Mouse (Mus musculus) erythroblast, adult 5-6 weeks (primary cell): Measurements from ENCODE around the gene Gmeb1. TPM values are rescaled to one million over a fixed set of nuclear protein-coding genes. Genes with fewer than 3 reads are reported as not detected.
"Not testable (repeated sequence)": the region's sequence is repeated elsewhere in the genome, so short reads cannot be mapped to it uniquely, and the experiment has no call there.

ENCODE experiments used
- ATAC-seq: replicated peaks from 2 replicates; pipeline ENCODE4 v1.8.0; 2016; ENCODE audit warnings: moderate number of reproducible peaks, mild to moderate bottlenecking, moderate TSS enrichment, inconsistent platforms; ENCODE audit not compliant: poor library complexity, low FRiP score, severe bottlenecking
- total RNA-seq, 2 experiments: library from RNA; stranded (forward) in 1 of 2; stranded (reverse) in 1 of 2; fragments of 150-400 nt in 1 of 2; fragments of 200-764, 138-1000 nt in 1 of 2; gene quantifications; 2 replicates each; pipeline versions ENCODE4 v1.2.3 to v1.2.4; 2015 to 2017; ENCODE audit warnings: low replicate concordance in 2 of 2

Gene Gmeb1
- total RNA-seq, 2 experiments from 2014 or later = 7.5 to 12.5 TPM

- no peak for ATAC-seq
Measured at GRCm38 (mm10) chr4:132238356-132238755, 23.0 kb downstream of the Gmeb1 start.

- ATAC-seq = no peak
Measured at GRCm38 (mm10) chr4:132234710-132235109, 26.7 kb downstream of the Gmeb1 start.

- ATAC-seq = no peak
Measured at GRCm38 (mm10) chr4:132230422-132230821, 31.0 kb downstream of the Gmeb1 start.

- not testable (repeated sequence) for ATAC-seq
Measured at GRCm38 (mm10) chr4:132222001-132222400, 39.4 kb downstream of the Gmeb1 start.

GRCm38 (mm10) chr4:132218439-132218838, 43.0 kb downstream of the Gmeb1 start:
- not testable (repeated sequence) for ATAC-seq

- ATAC-seq = no peak
Measured at GRCm38 (mm10) chr4:132217781-132218180, 43.6 kb downstream of the Gmeb1 start.

GRCm38 (mm10) chr4:132216602-132217001, 44.8 kb downstream of the Gmeb1 start:
- ATAC-seq = no peak

GRCm38 (mm10) chr4:132214847-132215246, 46.6 kb downstream of the Gmeb1 start:
- peak; percentile 77 for ATAC-seq

- ATAC-seq = peak; percentile 87
Measured at GRCm38 (mm10) chr4:132211953-132212734, 49.3 kb downstream of the Gmeb1 start, which contains the start of gene Ythdf2. Ythdf2 (minus strand) TSS chr4:132212303.

- peak; percentile 22; the same call in 1 of the 2 replicates for ATAC-seq
Measured at GRCm38 (mm10) chr4:132211091-132211942, 50.1 kb downstream of the Gmeb1 start.

- no peak for ATAC-seq
Measured at GRCm38 (mm10) chr4:132210325-132210724, 51.1 kb downstream of the Gmeb1 start.

- ATAC-seq = no peak
Measured at GRCm38 (mm10) chr4:132209299-132209698, 52.1 kb downstream of the Gmeb1 start.

- ATAC-seq = no peak
Measured at GRCm38 (mm10) chr4:132207280-132207679, 54.1 kb downstream of the Gmeb1 start.

- no peak for ATAC-seq
Measured at GRCm38 (mm10) chr4:132198771-132199170, 62.6 kb downstream of the Gmeb1 start.

GRCm38 (mm10) chr4:132198285-132198712, 63.1 kb downstream of the Gmeb1 start:
- peak; percentile 86 for ATAC-seq

GRCm38 (mm10) chr4:132194975-132195374, 66.4 kb downstream of the Gmeb1 start:
- no peak for ATAC-seq

GRCm38 (mm10) chr4:132194373-132194772, 67.0 kb downstream of the Gmeb1 start:
- ATAC-seq = no peak

GRCm38 (mm10) chr4:132187826-132188401, 73.5 kb downstream of the Gmeb1 start:
- no peak for ATAC-seq

GRCm38 (mm10) chr4:132183162-132183561, 78.2 kb downstream of the Gmeb1 start:
- ATAC-seq = no peak
